Mouse (Mus musculus): ENCODE results near the gene Vmp1. TPM values are rescaled to one million over a fixed set of nuclear protein-coding genes. Genes with fewer than 3 reads are reported as not detected.

Vmp1 gene
- polyA plus RNA-seq, 1 experiment from 2014 or later, result 99.0 TPM

- Histone ChIP-seq H3K27ac (replicated peaks) (no peak overlapping the region), H3K36me3 (no peaks in the 10 kb centered on the region), H3K4me1 (0 out of 2 replicates have a peak, but pooled peaks cover 2% of the 10 kb centered on the region), H3K4me2 (replicated peaks) (no peak overlapping the region), H3K4me3 (no peak overlapping the region), H3K9ac (replicated peaks) (no peak overlapping the region), H3K9me3 (no peaks in the 10 kb centered on the region), H3K27me3 (no peaks in the 10 kb centered on the region)
- whole genome bisulfite sequencing, result 93% methylated on average over 1 of the region's 1 CpGs
- no peak for ATAC-seq (replicated peaks)
Observed at GRCm38 (mm10) chr11:86649542-86649941, 34.1 kb downstream of the Vmp1 start.

GRCm38 (mm10) chr11:86647706-86648447, 35.8 kb downstream of the Vmp1 start:
- Histone ChIP-seq H3K9me3 (no peaks in the 10 kb centered on the region), H3K4me1 (0 out of 2 replicates have a peak, but pooled peaks cover 2% of the 10 kb centered on the region), H3K4me3 (no peak overlapping the region), H3K36me3 (peaks cover 6% of the 10 kb centered on the region), H3K27me3 (no peaks in the 10 kb centered on the region), H3K4me2 (replicated peaks) (no peak overlapping the region), H3K27ac (replicated peaks) (no peak overlapping the region), H3K9ac (replicated peaks) (no peak overlapping the region)
- WGBS, result 68% methylated on average over 15 of the region's 15 CpGs
- no peak for ATAC-seq (replicated peaks)

- Histone ChIP-seq H3K36me3 (peaks cover 11% of the 10 kb centered on the region), H3K4me1 (0 out of 2 replicates have a peak, but pooled peaks cover 2% of the 10 kb centered on the region), H3K4me2 (replicated peaks) (no peak overlapping the region), H3K9ac (replicated peaks) (no peak overlapping the region), H3K9me3 (no peaks in the 10 kb centered on the region), H3K4me3 (no peak overlapping the region), H3K27me3 (no peaks in the 10 kb centered on the region), H3K27ac (replicated peaks) (no peak overlapping the region)
- ATAC-seq (replicated peaks), result no peak
- WGBS, result 82% methylated on average over 3 of the region's 3 CpGs
Observed at GRCm38 (mm10) chr11:86646885-86647459, 36.7 kb downstream of the Vmp1 start.

DNA sequence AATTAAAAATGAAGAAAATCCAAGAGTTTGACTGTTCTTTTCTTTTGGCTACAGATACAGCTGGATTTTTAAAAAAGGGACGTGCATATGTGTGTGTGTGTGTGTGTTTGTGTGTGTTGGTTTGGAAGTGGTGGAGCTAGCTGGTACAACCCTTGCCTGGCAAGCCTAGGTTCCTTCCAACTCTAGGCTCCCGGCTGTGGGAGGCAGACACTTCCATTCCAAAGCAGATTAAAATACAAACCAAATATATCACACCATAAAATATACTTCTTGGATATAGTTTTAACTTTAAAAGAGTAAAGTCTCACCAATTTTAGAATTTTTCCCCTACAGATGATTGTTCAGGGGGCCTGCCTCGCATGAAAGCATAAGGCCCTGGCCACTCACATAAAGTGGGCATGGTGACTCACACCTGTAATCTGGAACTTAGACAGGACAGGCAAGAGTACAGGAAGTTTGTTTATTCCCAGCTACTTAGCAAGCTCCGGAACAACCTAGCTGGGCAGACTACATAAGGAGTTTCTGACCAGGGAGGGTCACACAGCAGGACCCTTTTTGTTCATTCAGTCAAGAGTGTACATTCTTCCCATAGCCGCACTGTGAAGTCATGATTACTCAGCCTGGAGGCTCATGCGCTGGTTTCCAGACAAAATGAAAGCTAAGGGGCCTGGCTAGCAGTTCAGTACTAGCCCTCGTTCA, 37.4 kb downstream of the Vmp1 start:
- ATAC-seq (replicated peaks), result no peak
- H3K27ac ChIP-seq (replicated peaks), result no peak overlapping the region
- H3K4me2 ChIP-seq (replicated peaks), result no peak overlapping the region
- H3K4me3 ChIP-seq, result no peak overlapping the region
- no peaks in the 10 kb centered on the region for H3K27me3 ChIP-seq
- no peak overlapping the region for H3K9ac ChIP-seq (replicated peaks)
- H3K36me3 ChIP-seq, result peaks cover 11% of the 10 kb centered on the region
- 0 out of 2 replicates have a peak, but pooled peaks cover 2% of the 10 kb centered on the region for H3K4me1 ChIP-seq
- no peaks in the 10 kb centered on the region for H3K9me3 ChIP-seq
- WGBS, result 51% methylated on average over 7 of the region's 7 CpGs

DNA sequence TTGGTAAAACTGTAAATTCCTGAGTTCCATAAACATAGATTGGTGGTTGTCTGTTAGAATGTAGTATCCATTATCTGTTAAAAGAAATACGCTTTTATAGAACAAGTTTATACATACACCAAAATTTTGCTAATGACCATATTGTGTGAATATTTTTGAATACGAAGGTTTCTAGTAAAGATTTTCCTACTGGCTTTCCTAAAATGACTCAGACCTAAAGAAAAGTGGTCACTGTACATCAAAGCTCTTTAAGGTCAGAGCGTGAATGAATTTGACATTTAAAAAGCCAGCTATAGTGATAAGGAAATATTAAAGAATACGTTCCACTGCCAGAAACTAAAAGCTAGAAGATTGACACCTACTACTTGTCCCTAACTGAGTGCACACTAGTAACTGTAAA, 39.1 kb downstream of the Vmp1 start:
- WGBS, result 93% methylated on average over 4 of the region's 4 CpGs
- H3K36me3 ChIP-seq, result peaks cover 13% of the 10 kb centered on the region
- H3K9ac ChIP-seq (replicated peaks), result no peak overlapping the region
- H3K4me2 ChIP-seq (replicated peaks), result no peak overlapping the region
- H3K27ac ChIP-seq (replicated peaks), result no peak overlapping the region
- H3K9me3 ChIP-seq, result no peaks in the 10 kb centered on the region
- H3K4me1 ChIP-seq, result 0 out of 2 replicates have a peak, but pooled peaks cover 2% of the 10 kb centered on the region
- no peak overlapping the region for H3K4me3 ChIP-seq
- ATAC-seq (replicated peaks), result no peak
- no peaks in the 10 kb centered on the region for H3K27me3 ChIP-seq

DNA sequence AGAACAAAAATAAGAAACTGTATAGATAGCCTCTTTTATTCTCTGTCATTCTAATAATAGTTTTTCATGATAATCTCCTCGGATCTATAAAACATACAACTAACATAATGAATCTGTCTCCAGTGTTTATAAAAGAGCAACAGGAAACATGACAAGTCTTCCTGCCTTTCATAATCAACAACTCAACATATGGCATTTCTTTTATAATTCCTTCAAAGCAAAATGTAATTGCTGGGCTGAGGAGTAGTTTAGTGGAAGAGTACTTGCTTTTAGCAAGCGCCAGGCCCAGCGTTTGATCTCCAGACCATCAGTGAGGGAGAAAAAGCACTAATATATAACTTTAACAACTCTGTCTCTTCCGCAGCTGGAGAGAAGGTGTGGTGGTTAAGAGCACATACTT, 41.9 kb downstream of the Vmp1 start:
- peaks cover 13% of the 10 kb centered on the region for H3K36me3 ChIP-seq
- no peak overlapping the region for H3K4me3 ChIP-seq
- no peaks in the 10 kb centered on the region for H3K4me1 ChIP-seq
- no peaks in the 10 kb centered on the region for H3K9me3 ChIP-seq
- no peaks in the 10 kb centered on the region for H3K27me3 ChIP-seq
- no peak overlapping the region for H3K4me2 ChIP-seq (replicated peaks)
- H3K9ac ChIP-seq (replicated peaks), result no peak overlapping the region
- no peak for ATAC-seq (replicated peaks)
- no peak overlapping the region for H3K27ac ChIP-seq (replicated peaks)
- 90% methylated on average over 4 of the region's 4 CpGs for WGBS

DNA sequence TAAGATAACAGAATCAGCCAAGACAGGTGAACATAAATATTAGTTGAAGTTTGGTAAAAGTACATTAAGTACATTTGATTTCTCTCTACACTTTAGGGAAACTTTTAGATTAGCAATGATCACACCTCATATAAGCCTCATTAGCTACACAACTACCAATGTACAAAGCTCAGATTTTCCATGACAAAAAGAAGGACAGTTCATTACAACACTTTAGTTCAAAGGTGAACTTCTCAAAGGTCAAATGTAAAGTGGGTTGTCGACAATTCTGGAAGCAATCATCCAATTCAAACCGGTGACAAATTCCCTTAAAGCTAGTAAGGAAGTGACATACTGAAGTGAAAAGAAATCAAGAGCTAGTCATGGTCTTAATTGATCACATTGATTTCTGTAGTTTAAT, 45.9 kb downstream of the Vmp1 start:
- Histone ChIP-seq H3K4me2 (replicated peaks) (no peak overlapping the region), H3K4me3 (no peak overlapping the region), H3K27me3 (no peaks in the 10 kb centered on the region), H3K9me3 (no peaks in the 10 kb centered on the region), H3K36me3 (peaks cover 6% of the 10 kb centered on the region), H3K9ac (replicated peaks) (no peak overlapping the region), H3K4me1 (no peaks in the 10 kb centered on the region), H3K27ac (replicated peaks) (no peak overlapping the region)
- 88% methylated on average over 2 of the region's 2 CpGs for WGBS
- no peak for ATAC-seq (replicated peaks)

DNA sequence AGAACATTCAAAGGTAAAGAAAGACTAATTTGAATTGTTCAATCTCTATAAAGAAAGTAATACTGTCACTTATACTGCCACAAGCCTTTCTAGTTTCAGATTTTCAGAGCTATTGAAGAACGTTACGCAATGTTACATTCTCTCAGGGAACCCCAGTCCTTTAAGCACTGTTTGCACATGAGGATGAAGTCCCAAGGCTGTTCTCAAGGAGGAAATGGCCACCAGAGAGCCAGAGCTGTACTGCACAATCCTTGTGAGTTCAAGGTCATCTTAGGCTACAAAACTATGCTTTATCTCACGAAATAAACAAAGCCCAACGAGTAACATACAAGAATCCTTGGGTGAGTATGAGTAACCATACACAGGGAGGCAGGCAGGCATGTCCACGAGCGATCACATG, 49.2 kb downstream of the Vmp1 start:
- no peaks in the 10 kb centered on the region for H3K27me3 ChIP-seq
- H3K27ac ChIP-seq (replicated peaks), result no peak overlapping the region
- no peaks in the 10 kb centered on the region for H3K4me1 ChIP-seq
- 93% methylated on average over 6 of the region's 6 CpGs for WGBS
- ATAC-seq (replicated peaks), result no peak
- no peaks in the 10 kb centered on the region for H3K9me3 ChIP-seq
- no peak overlapping the region for H3K4me3 ChIP-seq
- no peaks in the 10 kb centered on the region for H3K36me3 ChIP-seq
- no peak overlapping the region for H3K4me2 ChIP-seq (replicated peaks)
- H3K9ac ChIP-seq (replicated peaks), result no peak overlapping the region

DNA sequence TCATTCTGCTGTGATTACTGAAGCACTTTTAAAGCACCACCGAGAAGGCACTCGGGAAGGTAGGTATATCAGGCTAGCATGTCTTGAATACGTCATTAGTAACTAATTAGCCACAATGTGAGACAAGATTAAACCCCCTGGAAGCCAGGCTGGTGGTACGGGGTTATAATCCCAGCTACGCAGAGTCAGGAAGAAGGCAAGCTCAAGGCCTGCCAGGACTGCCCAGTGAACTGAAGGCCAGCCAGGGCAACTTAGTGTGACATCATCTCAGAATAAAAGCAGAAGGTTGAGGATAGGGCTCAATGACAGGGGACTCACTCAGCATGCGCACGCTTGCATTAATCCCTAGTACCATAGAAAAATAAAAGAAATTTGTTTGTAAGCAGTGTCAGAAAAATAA, 53.7 kb downstream of the Vmp1 start:
- WGBS, result 69% methylated on average over 7 of the region's 7 CpGs

GRCm38 (mm10) chr11:86629445-86629844, 54.2 kb downstream of the Vmp1 start:
- no peak overlapping the region for H3K9ac ChIP-seq (replicated peaks)
- no peaks in the 10 kb centered on the region for H3K27me3 ChIP-seq
- H3K9me3 ChIP-seq, result no peaks in the 10 kb centered on the region
- no peak overlapping the region for H3K4me3 ChIP-seq
- 91% methylated on average over 3 of the region's 3 CpGs for WGBS
- H3K4me1 ChIP-seq, result no peaks in the 10 kb centered on the region
- no peaks in the 10 kb centered on the region for H3K36me3 ChIP-seq
- no peak for ATAC-seq (replicated peaks)
- no peak overlapping the region for H3K4me2 ChIP-seq (replicated peaks)
- H3K27ac ChIP-seq (replicated peaks), result no peak overlapping the region

More for the DNA sequence above, 53.7 kb downstream of the Vmp1 start:
- Histone ChIP-seq H3K9ac (replicated peaks) (no peak overlapping the region), H3K9me3 (no peaks in the 10 kb centered on the region), H3K36me3 (no peaks in the 10 kb centered on the region), H3K4me2 (replicated peaks) (no peak overlapping the region), H3K27ac (replicated peaks) (no peak overlapping the region), H3K27me3 (no peaks in the 10 kb centered on the region), H3K4me3 (no peak overlapping the region), H3K4me1 (no peaks in the 10 kb centered on the region)
- no peak for ATAC-seq (replicated peaks)

DNA sequence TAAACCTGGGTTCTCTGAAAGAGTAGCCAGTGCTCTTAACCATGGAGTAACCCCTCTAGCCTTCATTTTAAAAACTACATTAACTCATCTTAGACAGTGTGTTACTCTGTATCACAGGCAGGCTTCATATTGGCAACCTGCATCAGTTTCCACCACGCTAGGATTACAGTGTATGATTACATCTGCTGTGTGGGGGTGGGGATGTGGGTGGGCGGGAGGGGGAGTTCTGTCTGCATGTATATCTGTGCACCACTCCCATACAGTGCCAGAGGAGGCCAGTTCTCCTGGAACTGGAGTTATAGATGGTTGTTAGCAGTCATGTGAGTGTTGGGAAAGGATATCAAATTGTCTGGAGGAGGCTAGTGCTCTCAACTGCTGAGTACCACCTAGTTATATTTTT, 55.2 kb downstream of the Vmp1 start:
- 85% methylated on average over 2 of the region's 2 CpGs for WGBS
- no peak overlapping the region for H3K4me2 ChIP-seq (replicated peaks)
- no peak overlapping the region for H3K9ac ChIP-seq (replicated peaks)
- no peak overlapping the region for H3K27ac ChIP-seq (replicated peaks)
- no peaks in the 10 kb centered on the region for H3K36me3 ChIP-seq
- H3K27me3 ChIP-seq, result no peaks in the 10 kb centered on the region
- no peak overlapping the region for H3K4me3 ChIP-seq
- no peaks in the 10 kb centered on the region for H3K9me3 ChIP-seq
- no peak for ATAC-seq (replicated peaks)
- no peaks in the 10 kb centered on the region for H3K4me1 ChIP-seq

GRCm38 (mm10) chr11:86627649-86628048, 56.0 kb downstream of the Vmp1 start:
- Histone ChIP-seq H3K4me2 (replicated peaks) (no peak overlapping the region), H3K4me3 (no peak overlapping the region), H3K9me3 (no peaks in the 10 kb centered on the region), H3K4me1 (no peaks in the 10 kb centered on the region), H3K27me3 (no peaks in the 10 kb centered on the region), H3K36me3 (no peaks in the 10 kb centered on the region), H3K27ac (replicated peaks) (no peak overlapping the region), H3K9ac (replicated peaks) (no peak overlapping the region)
- ATAC-seq (replicated peaks), result no peak

Data from forebrain, embryonic 15.5 days (tissue).